Mouse (Mus musculus) kidney, embryonic 16.5 days (tissue): ENCODE measurements around the gene Kif16b. TPM values are rescaled to one million over a fixed set of nuclear protein-coding genes. Genes with fewer than 3 reads are reported as not detected.

Experiments
- ATAC-seq: fragments of 200-750 bp; cut with Nextera tagmentation; 2 replicates; pipeline ENCODE4 v1.8.0; 2017; ENCODE audit warnings: moderate TSS enrichment; ENCODE audit not compliant: low FRiP score, low TSS enrichment
- H3K27ac ChIP-seq: fragments of 300-500 bp; sonication (generic); 2 replicates; pipeline ENCODE4 v1.5.1; 2014; ENCODE audit warnings: low read length
- H3K27me3 ChIP-seq: fragments of 300-500 bp; sonication (generic); 2 replicates; pipeline ENCODE4 v1.6.1; 2014; ENCODE audit warnings: low read length, control low read depth, mixed read lengths; ENCODE audit not compliant: insufficient read depth
- H3K36me3 ChIP-seq: fragments of 300-500 bp; sonication (generic); 2 replicates; pipeline ENCODE4 v1.6.1; 2014; ENCODE audit warnings: low read length, control low read depth, mixed read lengths; ENCODE audit not compliant: insufficient read depth
- H3K4me1 ChIP-seq: fragments of 300-500 bp; sonication (generic); 2 replicates; pipeline ENCODE4 v1.6.1; 2014; ENCODE audit warnings: low read length, control low read depth, mixed read lengths; ENCODE audit not compliant: insufficient read depth
- H3K4me2 ChIP-seq: fragments of 300-500 bp; sonication (generic); replicated peaks from 2 replicates; pipeline ENCODE4 v1.6.1; 2014; ENCODE audit warnings: low read depth, low read length
- H3K4me3 ChIP-seq: fragments of 300-500 bp; sonication (generic); 2 replicates; pipeline ENCODE4 v1.5.1; 2014; ENCODE audit warnings: mild to moderate bottlenecking, low read length
- H3K9ac ChIP-seq: fragments of 300-500 bp; sonication (generic); replicated peaks from 2 replicates; pipeline ENCODE4 v1.6.1; 2014; ENCODE audit warnings: low read length
- H3K9me3 ChIP-seq: fragments of 300-500 bp; sonication (generic); 2 replicates; pipeline ENCODE4 v1.6.1; 2016; ENCODE audit warnings: low read length, control low read depth
- WGBS: fragments of 180-500 bp; shearing (Covaris S2); extraction: QIAGEN DNeasy Blood & Tissue Kit; methylation state at CpG from one replicate; pipeline ENCODE4 v1.1.7; 2014; 5-methylcytosine and 5-hydroxymethylcytosine counted together
- polyA plus RNA-seq: library from polyadenylated mRNA; unstranded; fragments of >200 nt; fragmentation: Nextera tagmentation; extraction: Ambion mirVana; gene quantifications from 2 replicates; pipeline ENCODE4 v1.2.1, GENCODE M21; 2015

Gene Kif16b
- polyA plus RNA-seq, 1 experiment from 2014 or later: 18.2 TPM

DNA sequence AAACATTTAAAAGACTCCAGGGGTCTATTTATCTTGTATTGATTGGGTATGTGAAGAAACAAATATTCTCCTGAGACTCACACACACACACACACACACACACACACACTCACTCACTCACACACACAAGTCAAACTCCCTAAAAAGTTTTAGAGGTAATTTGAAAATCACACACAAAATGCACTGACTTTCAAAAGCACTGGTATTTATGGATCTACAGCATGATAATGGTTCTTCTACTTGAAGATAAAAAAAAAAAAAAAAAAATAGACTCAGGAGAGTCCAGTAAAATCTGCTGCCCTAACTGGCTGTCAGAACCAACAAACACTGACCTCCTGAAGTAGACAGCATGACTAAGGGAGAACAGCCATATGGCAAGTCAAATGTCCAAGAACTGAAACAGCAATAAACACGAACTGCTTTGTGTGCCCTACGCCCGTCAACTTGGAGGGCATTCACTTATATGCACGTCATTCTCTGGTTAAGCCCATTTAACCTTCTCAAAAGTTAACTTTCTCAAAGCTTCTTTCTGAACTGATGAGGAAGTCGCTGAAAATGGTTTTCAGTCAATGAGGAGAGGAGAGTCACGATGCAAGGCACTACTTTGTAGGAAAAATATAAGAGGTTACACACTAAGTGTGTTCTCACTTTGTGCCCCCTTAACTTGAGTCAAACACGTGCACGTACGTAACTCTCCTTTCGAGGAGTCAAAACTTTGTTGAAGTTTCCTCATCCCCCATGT lies 1.0 kb downstream of the Kif16b start:
- Histone ChIP-seq H3K4me1 (peaks cover 16% of the 10 kb centered on the region), H3K4me2 (peak overlapping the region; percentile 81), H3K9me3 (no peaks in the 10 kb centered on the region), H3K36me3 (no peaks in the 10 kb centered on the region), H3K4me3 (peak overlapping the region; percentile 84), H3K27ac (peak overlapping the region; percentile 78; the same call in 1 of the 2 replicates), H3K27me3 (no peaks in the 10 kb centered on the region), H3K9ac (peak overlapping the region; percentile 87)
- ATAC-seq: no peak
- WGBS: 25% methylated on average over 10 of the region's 10 CpGs

DNA sequence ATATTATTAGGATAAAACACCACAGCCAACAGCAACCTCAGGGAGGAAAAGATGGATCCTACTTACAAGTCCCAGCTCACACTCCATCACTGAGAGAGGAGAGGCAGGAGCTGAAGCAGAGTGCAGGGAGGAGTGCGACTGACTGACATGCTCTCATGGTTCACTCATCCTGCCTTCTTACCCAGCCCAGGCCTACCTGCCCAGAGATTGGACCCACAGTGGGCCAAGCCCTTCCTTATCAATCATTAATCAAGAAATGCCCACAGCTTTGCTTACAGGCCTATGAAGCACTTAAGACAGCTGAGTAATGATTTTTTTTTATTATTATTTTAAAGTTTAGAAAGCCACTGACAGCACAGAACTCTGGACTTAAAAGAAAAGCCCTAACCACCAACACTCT lies 7.6 kb downstream of the Kif16b start:
- no peak overlapping the region for H3K4me3 ChIP-seq
- H3K36me3 ChIP-seq: no peaks in the 10 kb centered on the region
- no peaks in the 10 kb centered on the region for H3K27me3 ChIP-seq
- no peak overlapping the region for H3K9ac ChIP-seq
- no peak overlapping the region for H3K27ac ChIP-seq
- no peaks in the 10 kb centered on the region for H3K9me3 ChIP-seq
- peak; percentile 85 for ATAC-seq
- H3K4me2 ChIP-seq: no peak overlapping the region
- H3K4me1 ChIP-seq: peaks cover 14% of the 10 kb centered on the region
- WGBS: 53% methylated on average over 1 of the region's 1 CpGs

DNA sequence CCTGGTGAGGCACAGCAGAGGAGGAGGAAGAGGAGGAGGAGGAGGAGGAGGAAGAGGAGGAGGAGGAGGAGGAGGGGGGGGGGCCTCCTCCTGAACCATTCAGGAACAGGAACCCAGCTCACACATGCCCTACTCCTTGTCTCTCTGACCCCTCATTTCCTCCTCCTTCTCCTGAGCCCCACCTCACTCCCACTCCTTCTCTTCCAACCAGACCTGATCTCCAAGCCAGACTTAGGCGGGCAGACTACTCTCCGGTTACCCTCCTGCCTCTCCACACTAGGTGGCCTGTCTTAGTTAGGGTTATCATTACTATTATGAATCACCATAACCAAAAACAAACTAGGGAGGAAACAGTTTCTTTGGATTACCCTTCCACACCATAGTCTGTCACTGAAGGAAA lies 10.0 kb downstream of the Kif16b start:
- H3K9ac ChIP-seq: no peak overlapping the region
- no peaks in the 10 kb centered on the region for H3K36me3 ChIP-seq
- 0 out of 2 replicates have a peak overlapping the region, but pooled peaks have one; percentile 13 for H3K27ac ChIP-seq
- H3K4me1 ChIP-seq: peaks cover 14% of the 10 kb centered on the region
- no peak overlapping the region for H3K4me3 ChIP-seq
- H3K9me3 ChIP-seq: no peaks in the 10 kb centered on the region
- 36% methylated on average over 2 of the region's 2 CpGs for WGBS
- ATAC-seq: peak; percentile 64; the same call in 1 of the 2 replicates
- no peak overlapping the region for H3K4me2 ChIP-seq
- H3K27me3 ChIP-seq: no peaks in the 10 kb centered on the region

DNA sequence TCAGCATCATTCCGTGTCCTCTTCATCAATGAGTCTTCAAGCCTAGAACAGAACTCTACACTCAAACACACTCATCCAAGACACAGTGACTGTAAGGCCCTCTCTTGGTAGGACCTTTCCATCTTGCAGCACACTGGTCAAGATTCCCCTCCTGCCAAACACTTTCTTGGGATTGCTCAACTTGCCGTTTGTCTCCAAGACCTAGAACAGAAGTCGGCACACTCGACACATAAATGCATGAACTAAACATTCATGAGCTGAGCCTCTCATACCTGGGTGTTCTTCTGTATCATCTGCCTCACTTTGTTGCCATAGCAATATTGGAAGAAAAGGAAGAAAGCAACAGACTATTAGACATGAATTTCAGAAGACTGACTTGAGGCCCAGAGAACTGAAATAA lies 16.9 kb downstream of the Kif16b start:
- WGBS: 95% methylated on average over 4 of the region's 4 CpGs
- Histone ChIP-seq H3K4me1 (peaks cover 40% of the 10 kb centered on the region), H3K4me2 (no peak overlapping the region), H3K9me3 (no peaks in the 10 kb centered on the region), H3K27me3 (no peaks in the 10 kb centered on the region), H3K36me3 (no peaks in the 10 kb centered on the region), H3K9ac (no peak overlapping the region), H3K27ac (no peak overlapping the region), H3K4me3 (no peak overlapping the region)
- no peak for ATAC-seq

DNA sequence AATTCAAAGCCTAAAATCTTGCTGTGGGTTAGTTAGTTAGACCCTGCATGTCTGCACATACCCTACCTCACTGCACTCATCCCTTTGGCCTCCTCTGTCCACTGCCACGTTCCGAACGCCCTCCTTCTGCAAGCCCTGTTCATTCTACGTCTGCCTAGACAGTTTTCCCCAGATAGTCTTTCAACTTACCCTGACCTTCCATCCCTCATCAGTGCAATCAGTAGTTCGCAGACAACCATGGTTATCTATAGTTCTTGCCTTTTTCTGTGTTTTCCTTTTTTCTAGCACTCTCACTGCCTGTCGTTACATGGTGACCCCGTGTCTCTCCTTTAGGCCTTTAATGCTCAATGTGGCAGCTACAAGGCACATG lies 17.7 kb downstream of the Kif16b start:
- Histone ChIP-seq H3K27ac (peak overlapping the region; percentile 70; the same call in 1 of the 2 replicates), H3K9me3 (no peaks in the 10 kb centered on the region), H3K9ac (no peak overlapping the region), H3K4me2 (no peak overlapping the region), H3K4me3 (no peak overlapping the region), H3K36me3 (no peaks in the 10 kb centered on the region), H3K4me1 (peaks cover 47% of the 10 kb centered on the region), H3K27me3 (no peaks in the 10 kb centered on the region)
- ATAC-seq: no peak
- WGBS: 62% methylated on average over 7 of the region's 7 CpGs

DNA sequence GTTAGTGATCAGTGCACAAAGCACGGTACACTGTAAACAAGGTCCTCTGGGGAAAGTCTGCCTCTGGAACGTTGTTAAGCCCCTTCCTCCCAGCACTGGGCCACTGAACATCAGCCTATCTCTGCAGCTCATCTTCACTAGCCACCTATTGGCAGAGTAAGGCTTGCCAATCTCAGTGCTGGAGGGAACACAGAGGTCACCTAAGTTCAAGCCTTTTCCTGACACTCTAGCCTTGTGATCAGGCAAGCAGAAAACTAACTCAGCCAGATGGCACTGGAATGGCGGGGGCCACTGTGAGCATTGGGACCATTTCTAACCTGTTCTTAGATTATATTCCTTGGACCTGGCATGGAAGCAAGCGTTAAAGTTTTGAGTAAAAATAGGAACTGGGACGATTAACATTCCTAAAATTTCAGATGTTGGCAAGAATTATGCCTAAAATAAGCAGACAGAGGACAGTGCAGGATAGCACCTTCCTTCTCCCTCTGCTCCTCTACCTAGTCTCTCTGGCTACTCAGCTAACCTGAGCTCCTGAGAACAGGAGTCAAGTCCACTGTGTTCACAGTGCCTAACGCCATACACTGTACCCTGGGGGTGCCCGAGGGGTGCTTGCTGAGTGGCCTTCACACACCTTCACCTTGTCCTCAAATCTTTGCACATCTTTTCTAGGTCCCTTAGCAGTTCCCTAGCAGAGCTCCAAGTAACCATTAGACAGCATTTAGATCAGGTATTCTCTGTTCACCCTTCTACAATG lies 18.3 kb downstream of the Kif16b start:
- Histone ChIP-seq H3K36me3 (no peaks in the 10 kb centered on the region), H3K4me1 (peaks cover 48% of the 10 kb centered on the region), H3K9me3 (no peaks in the 10 kb centered on the region), H3K9ac (no peak overlapping the region), H3K4me3 (no peak overlapping the region), H3K4me2 (0 out of 2 replicates have a peak overlapping the region, but pooled peaks have one; percentile 0), H3K27me3 (no peaks in the 10 kb centered on the region), H3K27ac (peak overlapping the region; percentile 70)
- peak; percentile 63 for ATAC-seq
- 40% methylated on average over 7 of the region's 7 CpGs for WGBS

DNA sequence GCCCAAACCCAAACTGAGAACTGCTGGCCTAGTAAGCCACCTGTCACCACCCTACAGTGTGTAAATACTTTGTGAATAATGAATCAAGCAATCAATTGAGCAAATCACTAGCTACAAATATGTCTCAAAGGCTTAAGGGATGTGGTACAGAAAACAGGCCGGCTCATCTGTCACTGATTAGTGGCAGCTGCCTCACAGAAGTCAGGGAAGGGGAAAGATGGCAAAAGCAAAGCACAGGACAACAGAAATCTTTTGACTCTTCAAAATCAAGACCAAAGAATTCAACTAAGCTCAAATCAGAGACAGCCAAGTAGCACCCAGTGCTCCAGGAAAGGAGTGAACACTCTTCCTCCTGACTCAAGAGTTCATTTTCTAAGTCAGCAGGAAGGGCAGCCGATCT lies 18.9 kb downstream of the Kif16b start:
- H3K27ac ChIP-seq: peak overlapping the region; percentile 70
- ATAC-seq: no peak
- 0 out of 2 replicates have a peak overlapping the region, but pooled peaks have one; percentile 0 for H3K4me2 ChIP-seq

DNA sequence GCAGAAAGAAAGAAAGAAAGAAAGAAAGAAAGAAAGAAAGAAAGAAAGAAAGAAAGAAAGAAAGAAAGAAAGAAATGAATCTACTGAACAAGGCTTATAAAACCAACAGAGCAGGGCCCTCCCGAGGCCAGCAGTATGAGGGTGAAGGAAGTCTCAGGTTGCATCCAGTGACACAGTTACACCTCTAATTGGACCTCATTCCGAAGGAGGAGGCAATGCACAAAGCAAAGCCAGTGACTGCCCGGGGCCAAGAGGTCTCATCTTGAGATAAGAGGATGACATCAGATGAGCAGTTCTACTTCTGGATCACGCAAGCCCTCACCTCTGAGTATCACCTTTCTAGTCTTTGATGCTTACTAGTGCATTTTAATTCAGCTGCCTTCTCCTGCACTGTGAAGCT lies 20.2 kb downstream of the Kif16b start:
- H3K4me1 ChIP-seq: peaks cover 61% of the 10 kb centered on the region
- ATAC-seq: peak; percentile 32; the same call in 1 of the 2 replicates
- H3K9me3 ChIP-seq: no peaks in the 10 kb centered on the region
- 0 out of 2 replicates have a peak overlapping the region, but pooled peaks have one; percentile 5 for H3K27ac ChIP-seq
- H3K9ac ChIP-seq: no peak overlapping the region
- no peak overlapping the region for H3K4me2 ChIP-seq
- H3K4me3 ChIP-seq: no peak overlapping the region
- H3K27me3 ChIP-seq: no peaks in the 10 kb centered on the region
- 21% methylated on average over 4 of the region's 4 CpGs for WGBS
- H3K36me3 ChIP-seq: no peaks in the 10 kb centered on the region

More for the DNA sequence above, 18.9 kb downstream of the Kif16b start:
- H3K4me3 ChIP-seq: no peak overlapping the region
- H3K4me1 ChIP-seq: peaks cover 51% of the 10 kb centered on the region
- 44% methylated on average over 2 of the region's 2 CpGs for WGBS
- H3K9ac ChIP-seq: no peak overlapping the region
- no peaks in the 10 kb centered on the region for H3K9me3 ChIP-seq
- H3K27me3 ChIP-seq: no peaks in the 10 kb centered on the region
- no peaks in the 10 kb centered on the region for H3K36me3 ChIP-seq

DNA sequence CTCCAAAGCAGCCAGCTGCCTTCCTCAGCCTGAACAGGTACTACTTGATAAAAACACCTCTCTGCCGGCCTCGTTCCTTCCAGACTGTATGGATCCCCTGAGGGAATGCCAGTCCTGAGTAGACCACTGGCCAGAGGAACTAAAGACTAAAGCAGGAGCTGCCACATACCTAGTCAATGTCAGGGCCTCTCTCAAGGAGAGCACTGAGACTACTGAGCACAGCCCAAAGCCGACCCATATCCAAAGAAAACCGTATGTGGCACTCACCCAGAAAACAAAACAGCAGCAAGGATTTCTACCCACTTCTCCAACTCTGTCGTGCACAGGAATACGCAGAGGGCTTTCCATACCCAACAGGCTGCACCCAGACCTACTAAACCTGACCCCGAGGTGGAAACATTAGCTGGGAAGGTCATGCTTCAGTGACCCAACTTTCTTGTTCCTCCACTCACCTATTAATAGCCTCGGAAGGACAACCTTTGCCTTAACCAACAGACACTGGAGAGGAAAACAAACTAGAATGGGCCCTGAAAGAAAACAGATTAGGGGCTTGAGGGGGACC lies 22.0 kb downstream of the Kif16b start:
- Histone ChIP-seq H3K4me1 (peaks cover 61% of the 10 kb centered on the region), H3K36me3 (no peaks in the 10 kb centered on the region), H3K4me2 (no peak overlapping the region), H3K4me3 (no peak overlapping the region), H3K9ac (no peak overlapping the region), H3K27ac (peak overlapping the region; percentile 79), H3K9me3 (no peaks in the 10 kb centered on the region), H3K27me3 (no peaks in the 10 kb centered on the region)
- WGBS: 34% methylated on average over 8 of the region's 8 CpGs
- peak; percentile 76 for ATAC-seq
